Mouse (Mus musculus): Measurements from ENCODE around the gene Rcvrn. TPM values are rescaled to one million over a fixed set of nuclear protein-coding genes. Genes with fewer than 3 reads are reported as not detected.

Gene Rcvrn
- polyA plus RNA-seq, 1 experiment from 2014 or later, result not detected

- Histone ChIP-seq H3K4me3 (ENCODE audit: low read depth, low read length) (no peak overlapping the region), H3K36me3 (ENCODE audit: control insufficient read depth, insufficient read depth, low read length) (no peaks in the 10 kb centered on the region), H3K4me1 (ENCODE audit: control insufficient read depth, insufficient read depth, low read length) (peaks cover 5% of the 10 kb centered on the region), H3K27ac (replicated peaks; ENCODE audit: low read depth, low read length) (no peak overlapping the region), H3K9me3 (ENCODE audit: control insufficient read depth, low read length) (no peaks in the 10 kb centered on the region), H3K27me3 (ENCODE audit: control insufficient read depth, insufficient read depth, low read length) (no peaks in the 10 kb centered on the region), H3K4me2 (ENCODE audit: low read depth, severe bottlenecking) (no peak overlapping the region), H3K9ac (ENCODE audit: low read length) (no peak overlapping the region)
- WGBS, result 82% methylated on average over 4 of the region's 4 CpGs
- no peak for ATAC-seq (ENCODE audit: insufficient number of reproducible peaks, low FRiP score, low TSS enrichment, low read depth)
- no peak for DNase-seq (ENCODE audit: low spot score)
Measured at GRCm38 (mm10) chr11:67654514-67654913, 40.6 kb upstream of the Rcvrn start.

GRCm38 (mm10) chr11:67655236-67655959, 39.7 kb upstream of the Rcvrn start:
- no peaks in the 10 kb centered on the region for H3K27me3 ChIP-seq (ENCODE audit: control insufficient read depth, insufficient read depth, low read length)
- no peaks in the 10 kb centered on the region for H3K36me3 ChIP-seq (ENCODE audit: control insufficient read depth, insufficient read depth, low read length)
- H3K4me1 ChIP-seq (ENCODE audit: control insufficient read depth, insufficient read depth, low read length), result peaks cover 5% of the 10 kb centered on the region
- DNase-seq (ENCODE audit: low spot score) (no peak), ATAC-seq (ENCODE audit: insufficient number of reproducible peaks, low FRiP score, low TSS enrichment, low read depth) (no peak)
- 72% methylated on average over 17 of the region's 17 CpGs for WGBS
- H3K4me2 ChIP-seq (ENCODE audit: low read depth, severe bottlenecking), result no peak overlapping the region
- no peaks in the 10 kb centered on the region for H3K9me3 ChIP-seq (ENCODE audit: control insufficient read depth, low read length)
- no peak overlapping the region for H3K4me3 ChIP-seq (ENCODE audit: low read depth, low read length)
- no peak overlapping the region for H3K27ac ChIP-seq (replicated peaks; ENCODE audit: low read depth, low read length)
- no peak overlapping the region for H3K9ac ChIP-seq (ENCODE audit: low read length)

- Histone ChIP-seq H3K4me2 (ENCODE audit: low read depth, severe bottlenecking) (no peak overlapping the region), H3K27me3 (ENCODE audit: control insufficient read depth, insufficient read depth, low read length) (no peaks in the 10 kb centered on the region), H3K9me3 (ENCODE audit: control insufficient read depth, low read length) (no peaks in the 10 kb centered on the region), H3K27ac (replicated peaks; ENCODE audit: low read depth, low read length) (no peak overlapping the region), H3K9ac (ENCODE audit: low read length) (no peak overlapping the region), H3K4me1 (ENCODE audit: control insufficient read depth, insufficient read depth, low read length) (peaks cover 5% of the 10 kb centered on the region), H3K36me3 (ENCODE audit: control insufficient read depth, insufficient read depth, low read length) (no peaks in the 10 kb centered on the region), H3K4me3 (ENCODE audit: low read depth, low read length) (no peak overlapping the region)
- ATAC-seq (ENCODE audit: insufficient number of reproducible peaks, low FRiP score, low TSS enrichment, low read depth) (no peak), DNase-seq (ENCODE audit: low spot score) (no peak)
- WGBS, result 86% methylated on average over 7 of the region's 7 CpGs
Measured at GRCm38 (mm10) chr11:67656366-67656765, 38.8 kb upstream of the Rcvrn start.

GRCm38 (mm10) chr11:67656811-67657210, 38.3 kb upstream of the Rcvrn start:
- H3K27ac ChIP-seq (replicated peaks; ENCODE audit: low read depth, low read length), result no peak overlapping the region
- no peaks in the 10 kb centered on the region for H3K36me3 ChIP-seq (ENCODE audit: control insufficient read depth, insufficient read depth, low read length)
- H3K9ac ChIP-seq (ENCODE audit: low read length), result no peak overlapping the region; the same call in 1 of the 2 replicates
- H3K27me3 ChIP-seq (ENCODE audit: control insufficient read depth, insufficient read depth, low read length), result no peaks in the 10 kb centered on the region
- DNase-seq (ENCODE audit: low spot score) (no peak), ATAC-seq (ENCODE audit: insufficient number of reproducible peaks, low FRiP score, low TSS enrichment, low read depth) (no peak)
- H3K9me3 ChIP-seq (ENCODE audit: control insufficient read depth, low read length), result no peaks in the 10 kb centered on the region
- H3K4me2 ChIP-seq (ENCODE audit: low read depth, severe bottlenecking), result no peak overlapping the region
- no peak overlapping the region for H3K4me3 ChIP-seq (ENCODE audit: low read depth, low read length)
- peaks cover 4% of the 10 kb centered on the region for H3K4me1 ChIP-seq (ENCODE audit: control insufficient read depth, insufficient read depth, low read length)
- 87% methylated on average over 9 of the region's 9 CpGs for WGBS

DNA sequence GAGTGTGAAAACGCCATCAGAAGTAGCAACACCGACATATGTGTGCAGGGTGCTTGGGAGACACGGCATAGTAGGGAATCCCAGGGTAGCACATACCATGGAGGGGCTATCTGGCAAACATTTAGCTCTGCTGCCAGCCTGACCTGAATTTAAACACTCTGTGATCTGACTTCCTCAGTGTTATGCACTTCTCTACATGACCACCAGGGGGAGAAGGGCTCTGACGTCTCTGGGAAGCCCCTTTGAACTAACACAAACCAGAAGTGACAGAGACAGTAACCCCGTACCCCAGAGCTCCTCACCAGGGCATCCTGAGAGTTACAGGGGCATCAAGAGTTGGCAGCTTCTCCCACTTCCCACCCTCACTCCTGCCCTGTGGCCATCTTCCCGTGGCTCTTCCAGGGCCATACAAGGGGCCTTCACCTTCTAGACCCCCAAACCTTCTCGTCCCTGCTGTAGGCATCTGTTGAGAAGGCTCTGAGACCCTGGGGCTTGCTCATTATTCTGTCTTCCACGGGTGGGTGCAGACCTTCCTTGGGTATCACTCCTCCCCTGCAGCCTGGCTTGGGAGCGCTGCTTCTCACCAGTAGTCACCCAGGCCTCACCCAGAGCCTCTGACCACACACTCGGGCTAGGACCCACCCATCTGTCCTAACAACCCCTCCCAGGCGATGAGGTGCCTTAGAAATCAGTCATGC, 37.3 kb upstream of the Rcvrn start:
- ATAC-seq (ENCODE audit: insufficient number of reproducible peaks, low FRiP score, low TSS enrichment, low read depth) (no peak), DNase-seq (ENCODE audit: low spot score) (peak; percentile 68)
- Histone ChIP-seq H3K4me3 (ENCODE audit: low read depth, low read length) (no peak overlapping the region), H3K36me3 (ENCODE audit: control insufficient read depth, insufficient read depth, low read length) (no peaks in the 10 kb centered on the region), H3K27ac (replicated peaks; ENCODE audit: low read depth, low read length) (no peak overlapping the region), H3K9me3 (ENCODE audit: control insufficient read depth, low read length) (no peaks in the 10 kb centered on the region), H3K27me3 (ENCODE audit: control insufficient read depth, insufficient read depth, low read length) (no peaks in the 10 kb centered on the region), H3K9ac (ENCODE audit: low read length) (no peak overlapping the region), H3K4me2 (ENCODE audit: low read depth, severe bottlenecking) (no peak overlapping the region), H3K4me1 (ENCODE audit: control insufficient read depth, insufficient read depth, low read length) (no peaks in the 10 kb centered on the region; the same call in 1 of the 2 replicates)
- WGBS, result 48% methylated on average over 11 of the region's 11 CpGs

DNA sequence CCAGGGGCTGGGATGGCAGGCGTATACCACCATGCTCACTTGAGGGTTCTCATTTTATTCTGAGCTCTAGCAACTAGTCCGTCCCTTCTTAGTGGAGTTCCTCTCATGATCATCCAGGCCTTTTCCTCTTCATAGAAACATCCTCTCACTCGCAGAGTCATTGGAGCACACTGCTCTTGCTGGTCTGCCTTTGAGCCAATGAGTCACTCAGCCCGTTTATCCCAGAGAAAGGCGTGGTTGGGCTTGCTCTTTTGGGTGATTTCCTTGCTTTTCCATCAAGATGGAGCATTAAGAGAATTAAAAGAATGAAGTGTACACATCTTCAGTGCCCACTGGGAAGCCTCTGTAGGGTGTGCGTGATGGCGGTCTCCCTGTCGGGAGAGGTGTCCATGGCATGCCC, 33.7 kb upstream of the Rcvrn start:
- DNase-seq (ENCODE audit: low spot score) (no peak), ATAC-seq (ENCODE audit: insufficient number of reproducible peaks, low FRiP score, low TSS enrichment, low read depth) (no peak)
- Histone ChIP-seq H3K27me3 (ENCODE audit: control insufficient read depth, insufficient read depth, low read length) (no peaks in the 10 kb centered on the region), H3K36me3 (ENCODE audit: control insufficient read depth, insufficient read depth, low read length) (no peaks in the 10 kb centered on the region), H3K4me3 (ENCODE audit: low read depth, low read length) (no peak overlapping the region), H3K4me1 (ENCODE audit: control insufficient read depth, insufficient read depth, low read length) (no peaks in the 10 kb centered on the region), H3K9ac (ENCODE audit: low read length) (no peak overlapping the region), H3K4me2 (ENCODE audit: low read depth, severe bottlenecking) (no peak overlapping the region), H3K27ac (replicated peaks; ENCODE audit: low read depth, low read length) (no peak overlapping the region), H3K9me3 (ENCODE audit: control insufficient read depth, low read length) (no peaks in the 10 kb centered on the region)
- WGBS, result 91% methylated on average over 8 of the region's 8 CpGs

DNA sequence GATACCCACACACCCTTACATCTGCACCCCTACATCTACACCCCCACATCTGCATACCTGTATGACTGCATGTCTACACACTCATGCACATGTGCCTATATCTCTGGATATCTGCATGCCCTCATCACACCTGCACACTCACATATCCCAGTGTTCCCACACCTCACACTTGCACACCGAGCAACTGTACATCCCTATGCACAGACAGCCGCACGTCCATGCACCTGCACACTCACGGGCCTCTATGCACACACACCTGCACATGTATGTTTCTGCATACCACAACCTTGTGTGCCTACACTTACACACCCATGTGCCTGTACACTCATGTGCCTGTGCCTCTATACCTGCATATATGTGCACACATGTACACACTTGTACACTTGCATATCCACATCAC, 31.7 kb upstream of the Rcvrn start:
- H3K4me2 ChIP-seq (ENCODE audit: low read depth, severe bottlenecking), result no peak overlapping the region
- ATAC-seq (ENCODE audit: insufficient number of reproducible peaks, low FRiP score, low TSS enrichment, low read depth), result no peak

DNA sequence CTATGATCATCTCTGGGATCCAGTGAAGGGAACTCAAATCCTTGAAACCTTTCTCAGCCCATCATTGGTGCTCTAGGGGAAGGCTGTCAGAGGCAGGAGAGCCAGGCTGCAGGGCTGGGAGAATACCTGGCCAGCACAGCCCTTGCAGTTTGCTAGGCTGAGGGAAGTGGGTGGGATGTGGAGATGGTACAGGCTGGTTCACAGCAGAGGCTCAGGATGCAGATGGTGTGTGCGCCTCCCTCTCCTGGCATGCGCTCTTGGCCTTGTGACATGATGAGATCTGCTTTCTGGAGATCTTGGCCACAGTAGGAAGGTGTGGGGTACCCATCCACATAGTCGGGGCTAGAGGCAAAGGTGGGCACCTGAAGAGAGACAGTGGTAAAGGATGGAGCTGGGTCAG, 30.9 kb upstream of the Rcvrn start:
- H3K4me2 ChIP-seq (ENCODE audit: low read depth, severe bottlenecking), result no peak overlapping the region
- H3K9ac ChIP-seq (ENCODE audit: low read length), result no peak overlapping the region
- no peak overlapping the region for H3K27ac ChIP-seq (replicated peaks; ENCODE audit: low read depth, low read length)
- no peaks in the 10 kb centered on the region for H3K36me3 ChIP-seq (ENCODE audit: control insufficient read depth, insufficient read depth, low read length)
- WGBS, result 85% methylated on average over 3 of the region's 3 CpGs
- H3K4me1 ChIP-seq (ENCODE audit: control insufficient read depth, insufficient read depth, low read length), result no peaks in the 10 kb centered on the region
- ATAC-seq (ENCODE audit: insufficient number of reproducible peaks, low FRiP score, low TSS enrichment, low read depth) (no peak), DNase-seq (ENCODE audit: low spot score) (no peak)
- H3K4me3 ChIP-seq (ENCODE audit: low read depth, low read length), result no peak overlapping the region
- no peaks in the 10 kb centered on the region for H3K27me3 ChIP-seq (ENCODE audit: control insufficient read depth, insufficient read depth, low read length)
- no peaks in the 10 kb centered on the region for H3K9me3 ChIP-seq (ENCODE audit: control insufficient read depth, low read length)

More for the DNA sequence above, 31.7 kb upstream of the Rcvrn start:
- H3K36me3 ChIP-seq (ENCODE audit: control insufficient read depth, insufficient read depth, low read length), result no peaks in the 10 kb centered on the region
- 95% methylated on average over 4 of the region's 4 CpGs for WGBS
- H3K9ac ChIP-seq (ENCODE audit: low read length), result no peak overlapping the region
- DNase-seq (ENCODE audit: low spot score), result no peak
- H3K4me3 ChIP-seq (ENCODE audit: low read depth, low read length), result no peak overlapping the region
- H3K27me3 ChIP-seq (ENCODE audit: control insufficient read depth, insufficient read depth, low read length), result no peaks in the 10 kb centered on the region
- no peak overlapping the region for H3K27ac ChIP-seq (replicated peaks; ENCODE audit: low read depth, low read length)
- H3K9me3 ChIP-seq (ENCODE audit: control insufficient read depth, low read length), result no peaks in the 10 kb centered on the region
- no peaks in the 10 kb centered on the region for H3K4me1 ChIP-seq (ENCODE audit: control insufficient read depth, insufficient read depth, low read length)

All from limb, embryonic 11.5 days (tissue).